Mouse (Mus musculus) lung, embryonic 15.5 days (tissue): Measurements from ENCODE around the gene Oprd1. TPM values are rescaled to one million over a fixed set of nuclear protein-coding genes. Genes with fewer than 3 reads are reported as not detected.

Experiments used
- ATAC-seq: fragments of 200-750 bp; cut with Nextera tagmentation; 2 replicates; pipeline ENCODE4 v1.8.0; 2017; ENCODE audit warnings: moderate number of reproducible peaks, borderline replicate concordance; ENCODE audit not compliant: low FRiP score, low TSS enrichment; ENCODE audit errors: extremely low read depth
- H3K27ac ChIP-seq: fragments of 300-500 bp; sonication (generic); 2 replicates; pipeline ENCODE4 v1.5.1; 2015; ENCODE audit warnings: moderate library complexity, mild to moderate bottlenecking, inconsistent platforms
- H3K27me3 ChIP-seq: fragments of 300-500 bp; sonication (generic); 2 replicates; pipeline ENCODE4 v1.6.1; 2015; ENCODE audit warnings: inconsistent platforms
- H3K36me3 ChIP-seq: fragments of 300-500 bp; sonication (generic); 2 replicates; pipeline ENCODE4 v1.6.1; 2015; ENCODE audit warnings: inconsistent platforms
- H3K4me1 ChIP-seq: fragments of 300-500 bp; sonication (generic); 2 replicates; pipeline ENCODE4 v1.6.1; 2015; ENCODE audit warnings: inconsistent platforms
- H3K4me2 ChIP-seq: fragments of 300-500 bp; sonication (generic); 2 replicates; pipeline ENCODE4 v1.6.1; 2015; ENCODE audit warnings: inconsistent platforms, mild to moderate bottlenecking, moderate library complexity
- H3K4me3 ChIP-seq: fragments of 300-500 bp; sonication (generic); 2 replicates; pipeline ENCODE4 v1.5.1; 2015; ENCODE audit warnings: mild to moderate bottlenecking, inconsistent platforms
- H3K9ac ChIP-seq: fragments of 300-500 bp; sonication (generic); 2 replicates; pipeline ENCODE4 v1.6.1; 2015; ENCODE audit warnings: inconsistent platforms
- H3K9me3 ChIP-seq: fragments of 300-500 bp; sonication (generic); 2 replicates; pipeline ENCODE4 v1.6.1; 2016; ENCODE audit warnings: inconsistent platforms
- WGBS: fragments of 180-500 bp; shearing (Covaris S2); methylation state at CpG from one replicate; pipeline ENCODE4 v1.1.7; 2015; 5-methylcytosine and 5-hydroxymethylcytosine counted together
- polyA plus RNA-seq: library from polyadenylated mRNA; unstranded; fragments of >200 nt; fragmentation: Nextera tagmentation; extraction: Ambion mirVana; gene quantifications from 2 replicates; pipeline ENCODE4 v1.2.1, GENCODE M21; 2015

Oprd1 gene
- polyA plus RNA-seq, 1 experiment from 2014 or later, result 0.06 TPM

- no peak overlapping the region for H3K9ac ChIP-seq
- H3K27ac ChIP-seq, result no peak overlapping the region
- H3K9me3 ChIP-seq, result no peaks in the 10 kb centered on the region
- 60% methylated on average over 7 of the region's 7 CpGs for WGBS
- ATAC-seq, result no peak
- H3K27me3 ChIP-seq, result no peaks in the 10 kb centered on the region
- no peak overlapping the region for H3K4me2 ChIP-seq
- no peak overlapping the region for H3K4me3 ChIP-seq
- H3K36me3 ChIP-seq, result no peaks in the 10 kb centered on the region
- H3K4me1 ChIP-seq, result no peaks in the 10 kb centered on the region
These were observed 12.0 kb downstream of the Oprd1 start for GRCm38 (mm10) chr4:132132297-132132696.

GRCm38 (mm10) chr4:132131790-132132189 lies 12.5 kb downstream of the Oprd1 start:
- H3K4me3 ChIP-seq, result no peak overlapping the region
- no peak for ATAC-seq
- H3K9ac ChIP-seq, result no peak overlapping the region
- H3K27me3 ChIP-seq, result no peaks in the 10 kb centered on the region
- H3K4me2 ChIP-seq, result no peak overlapping the region
- no peaks in the 10 kb centered on the region for H3K36me3 ChIP-seq
- 88% methylated on average over 7 of the region's 7 CpGs for WGBS
- no peaks in the 10 kb centered on the region for H3K4me1 ChIP-seq
- no peak overlapping the region for H3K27ac ChIP-seq
- H3K9me3 ChIP-seq, result no peaks in the 10 kb centered on the region

GRCm38 (mm10) chr4:132131116-132131515 lies 13.2 kb downstream of the Oprd1 start:
- Histone ChIP-seq H3K27me3 (no peaks in the 10 kb centered on the region), H3K9ac (no peak overlapping the region), H3K9me3 (no peaks in the 10 kb centered on the region), H3K36me3 (no peaks in the 10 kb centered on the region), H3K4me3 (no peak overlapping the region), H3K27ac (no peak overlapping the region), H3K4me1 (no peaks in the 10 kb centered on the region), H3K4me2 (no peak overlapping the region)
- WGBS, result 77% methylated on average over 9 of the region's 9 CpGs
- ATAC-seq, result no peak

GRCm38 (mm10) chr4:132130645-132131044 lies 13.6 kb downstream of the Oprd1 start:
- no peak overlapping the region for H3K4me3 ChIP-seq
- H3K27ac ChIP-seq, result no peak overlapping the region
- no peak for ATAC-seq
- 66% methylated on average over 11 of the region's 11 CpGs for WGBS
- H3K9me3 ChIP-seq, result no peaks in the 10 kb centered on the region
- no peaks in the 10 kb centered on the region for H3K27me3 ChIP-seq
- no peak overlapping the region for H3K4me2 ChIP-seq
- no peak overlapping the region for H3K9ac ChIP-seq
- no peaks in the 10 kb centered on the region for H3K4me1 ChIP-seq
- no peaks in the 10 kb centered on the region for H3K36me3 ChIP-seq

GRCm38 (mm10) chr4:132130134-132130533 lies 14.2 kb downstream of the Oprd1 start:
- Histone ChIP-seq H3K4me3 (no peak overlapping the region), H3K4me1 (no peaks in the 10 kb centered on the region), H3K4me2 (no peak overlapping the region), H3K27ac (no peak overlapping the region), H3K9me3 (no peaks in the 10 kb centered on the region), H3K9ac (no peak overlapping the region), H3K36me3 (no peaks in the 10 kb centered on the region), H3K27me3 (no peaks in the 10 kb centered on the region)
- ATAC-seq, result no peak
- WGBS, result 79% methylated on average over 2 of the region's 2 CpGs

GRCm38 (mm10) chr4:132128997-132129636 lies 15.2 kb downstream of the Oprd1 start:
- H3K4me1 ChIP-seq, result no peaks in the 10 kb centered on the region
- 23% methylated on average over 6 of the region's 6 CpGs for WGBS
- no peak overlapping the region for H3K4me3 ChIP-seq
- no peak for ATAC-seq
- no peak overlapping the region for H3K4me2 ChIP-seq
- no peaks in the 10 kb centered on the region for H3K9me3 ChIP-seq
- no peak overlapping the region for H3K27ac ChIP-seq
- no peaks in the 10 kb centered on the region for H3K27me3 ChIP-seq
- no peaks in the 10 kb centered on the region for H3K36me3 ChIP-seq
- no peak overlapping the region for H3K9ac ChIP-seq

GRCm38 (mm10) chr4:132127091-132127490 lies 17.2 kb downstream of the Oprd1 start:
- ATAC-seq, result no peak
- no peaks in the 10 kb centered on the region for H3K9me3 ChIP-seq
- no peaks in the 10 kb centered on the region for H3K27me3 ChIP-seq
- no peaks in the 10 kb centered on the region for H3K4me1 ChIP-seq
- H3K9ac ChIP-seq, result no peak overlapping the region
- no peaks in the 10 kb centered on the region for H3K36me3 ChIP-seq
- no peak overlapping the region for H3K27ac ChIP-seq
- H3K4me2 ChIP-seq, result no peak overlapping the region
- H3K4me3 ChIP-seq, result no peak overlapping the region
- WGBS, result 76% methylated on average over 8 of the region's 8 CpGs

- H3K4me1 ChIP-seq, result no peaks in the 10 kb centered on the region
- no peaks in the 10 kb centered on the region for H3K9me3 ChIP-seq
- 78% methylated on average over 1 of the region's 1 CpGs for WGBS
- H3K27me3 ChIP-seq, result no peaks in the 10 kb centered on the region
- no peaks in the 10 kb centered on the region for H3K36me3 ChIP-seq
- no peak overlapping the region for H3K27ac ChIP-seq
- H3K9ac ChIP-seq, result no peak overlapping the region
- no peak overlapping the region for H3K4me2 ChIP-seq
- H3K4me3 ChIP-seq, result no peak overlapping the region
- ATAC-seq, result no peak
These were observed 21.1 kb downstream of the Oprd1 start for GRCm38 (mm10) chr4:132123166-132123565.

- WGBS, result 72% methylated on average over 5 of the region's 5 CpGs
These were observed 22.6 kb downstream of the Oprd1 start for GRCm38 (mm10) chr4:132121674-132122073.

GRCm38 (mm10) chr4:132119566-132119965 lies 24.7 kb downstream of the Oprd1 start:
- no peaks in the 10 kb centered on the region for H3K4me1 ChIP-seq
- no peak overlapping the region for H3K9ac ChIP-seq
- H3K27ac ChIP-seq, result no peak overlapping the region
- H3K4me2 ChIP-seq, result no peak overlapping the region
- no peak for ATAC-seq
- WGBS, result 53% methylated on average over 9 of the region's 9 CpGs
- no peaks in the 10 kb centered on the region for H3K27me3 ChIP-seq
- no peak overlapping the region for H3K4me3 ChIP-seq
- H3K9me3 ChIP-seq, result no peaks in the 10 kb centered on the region
- no peaks in the 10 kb centered on the region for H3K36me3 ChIP-seq

More at GRCm38 (mm10) chr4:132121674-132122073, 22.6 kb downstream of the Oprd1 start:
- no peaks in the 10 kb centered on the region for H3K36me3 ChIP-seq
- no peaks in the 10 kb centered on the region for H3K9me3 ChIP-seq
- H3K4me1 ChIP-seq, result no peaks in the 10 kb centered on the region
- no peak overlapping the region for H3K27ac ChIP-seq
- no peak overlapping the region for H3K4me2 ChIP-seq
- ATAC-seq, result no peak
- no peaks in the 10 kb centered on the region for H3K27me3 ChIP-seq
- no peak overlapping the region for H3K9ac ChIP-seq
- no peak overlapping the region for H3K4me3 ChIP-seq

GRCm38 (mm10) chr4:132116315-132116714 lies 28.0 kb downstream of the Oprd1 start:
- Histone ChIP-seq H3K4me3 (no peak overlapping the region), H3K9ac (no peak overlapping the region), H3K4me2 (no peak overlapping the region), H3K27ac (no peak overlapping the region), H3K4me1 (0 out of 2 replicates have a peak, but pooled peaks cover 4% of the 10 kb centered on the region), H3K9me3 (no peaks in the 10 kb centered on the region), H3K36me3 (no peaks in the 10 kb centered on the region), H3K27me3 (peaks cover 10% of the 10 kb centered on the region)
- no peak for ATAC-seq
- 71% methylated on average over 4 of the region's 4 CpGs for WGBS

- Histone ChIP-seq H3K4me2 (peak overlapping the region; percentile 59), H3K4me3 (peak overlapping the region; percentile 33), H3K27me3 (peaks cover 10% of the 10 kb centered on the region), H3K4me1 (0 out of 2 replicates have a peak, but pooled peaks cover 4% of the 10 kb centered on the region), H3K9ac (peak overlapping the region; percentile 28), H3K27ac (no peak overlapping the region), H3K36me3 (no peaks in the 10 kb centered on the region), H3K9me3 (no peaks in the 10 kb centered on the region)
- WGBS, result 31% methylated on average over 53 of the region's 53 CpGs
- no peak for ATAC-seq
These were observed 30.7 kb downstream of the Oprd1 start for GRCm38 (mm10) chr4:132113411-132114095.
